ENCODE assay signal across 27 mouse cellular contexts in the genomic region with DNA sequence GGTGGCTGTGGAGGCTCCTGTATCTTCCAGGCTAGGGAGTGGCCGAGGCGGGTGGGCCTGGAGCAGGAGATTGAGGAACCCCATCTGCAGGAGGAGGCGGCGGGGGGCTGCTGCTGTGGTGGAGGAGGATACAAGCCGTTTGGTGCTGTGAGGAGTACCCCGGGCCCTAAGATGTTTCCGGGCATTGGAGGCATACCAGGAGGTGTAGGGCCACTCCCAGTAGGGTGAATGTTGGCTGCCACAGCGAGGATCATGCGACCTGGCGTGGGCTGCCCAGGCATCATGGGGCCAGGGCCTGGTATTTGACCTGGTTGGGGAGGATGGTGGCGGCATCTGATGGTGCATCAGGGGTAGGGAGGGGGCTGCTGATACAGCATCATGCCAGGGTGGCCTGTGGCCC.
A peak's percentile ranks its signal among the peaks of the same experiment; 100 is the strongest.
DNase-seq lines count a peak whose midpoint lies in the region; ATAC-seq and TF ChIP-seq lines count a peak whose summit lies in the region.
"Had no signal": no experiment of that assay in that cellular context is flagged by ENCODE, and none has a peak within 500 bp of the region (broad histone marks: within the 10 kb centered on the region; RNA-seq: fewer than 3 reads in every experiment).

No protein-coding gene starts in this region.

- H3K4me2 ChIP-seq in kidney, embryonic 16.5 days (replicated peaks; ENCODE audit: low read depth, low read length) = no peak overlapping the region
- no peak overlapping the region for H3K4me2 ChIP-seq in midbrain, embryonic 12.5 days (replicated peaks)
- H3K4me2 ChIP-seq in midbrain, postnatal 0 days (ENCODE audit: low read depth, low read length, poor library complexity, severe bottlenecking) = no peak overlapping the region
- no peak overlapping the region for H3K4me2 ChIP-seq in embryonic facial prominence, embryonic 12.5 days (replicated peaks)
- H3K4me2 ChIP-seq: forebrain, embryonic 12.5 days; heart, embryonic 13.5 days; hindbrain, embryonic 14.5 days had no signal

- no peaks in the 10 kb centered on the region for H3K27me3 ChIP-seq in kidney, embryonic 16.5 days (ENCODE audit: insufficient read depth, low read length)
- H3K27me3 ChIP-seq in midbrain, embryonic 12.5 days = no peaks in the 10 kb centered on the region
- no peaks in the 10 kb centered on the region for H3K27me3 ChIP-seq in midbrain, postnatal 0 days (ENCODE audit: insufficient read depth, low read length)
- H3K27me3 ChIP-seq in embryonic facial prominence, embryonic 12.5 days = no peaks in the 10 kb centered on the region
- H3K27me3 ChIP-seq: forebrain, embryonic 12.5 days; heart, embryonic 13.5 days had no signal

- no peak overlapping the region for H3K27ac ChIP-seq in kidney, embryonic 16.5 days (ENCODE audit: low read length)
- no peak overlapping the region for H3K27ac ChIP-seq in midbrain, embryonic 12.5 days (replicated peaks)
- no peak overlapping the region for H3K27ac ChIP-seq in midbrain, postnatal 0 days (ENCODE audit: low read depth, low read length)
- no peak overlapping the region for H3K27ac ChIP-seq in embryonic facial prominence, embryonic 12.5 days
- H3K27ac ChIP-seq: forebrain, embryonic 12.5 days; heart, adult 2 months; heart, embryonic 10.5 days; heart, embryonic 13.5 days; hindbrain, embryonic 14.5 days; hindbrain, postnatal 0 days had no signal

- no peaks in the 10 kb centered on the region for H3K4me1 ChIP-seq in kidney, embryonic 16.5 days (ENCODE audit: insufficient read depth, low read length)
- no peaks in the 10 kb centered on the region for H3K4me1 ChIP-seq in midbrain, embryonic 12.5 days
- no peaks in the 10 kb centered on the region for H3K4me1 ChIP-seq in midbrain, postnatal 0 days (ENCODE audit: insufficient read depth, low read length)
- H3K4me1 ChIP-seq in embryonic facial prominence, embryonic 12.5 days = no peaks in the 10 kb centered on the region
- H3K4me1 ChIP-seq: forebrain, embryonic 12.5 days; heart, embryonic 10.5 days; heart, embryonic 13.5 days had no signal

- ATAC-seq in kidney, embryonic 16.5 days (ENCODE audit: low FRiP score, low TSS enrichment) = 0 out of 2 replicates have a peak, but pooled peaks have one; percentile 12
- peak; percentile 52; the same call in 1 of the 2 replicates for ATAC-seq in midbrain, embryonic 12.5 days (ENCODE audit: low FRiP score, low read depth)
- no peak for ATAC-seq in midbrain, postnatal 0 days (ENCODE audit: low FRiP score)
- 0 out of 2 replicates have a peak, but pooled peaks have one; percentile 56 for ATAC-seq in embryonic facial prominence, embryonic 12.5 days (ENCODE audit: insufficient number of reproducible peaks, insufficient read depth, low FRiP score, low TSS enrichment)
- ATAC-seq in megakaryocyte, adult 5-6 weeks (ENCODE audit: poor library complexity, severe bottlenecking) = 0 out of 2 replicates have a peak, but pooled peaks have one; percentile 2
- ATAC-seq: activated CD4-positive, CD25-positive, alpha-beta regulatory T cell, adult 4 months; CD4-positive, CD25-positive, alpha-beta regulatory T cell, adult 4 months; forebrain, embryonic 16.5 days; hindbrain, postnatal 0 days; inflammation-experienced regulatory T-cells, adult 6 months had no signal

- H3K9ac ChIP-seq in kidney, embryonic 16.5 days (replicated peaks; ENCODE audit: low read length) = no peak overlapping the region
- H3K9ac ChIP-seq in midbrain, embryonic 12.5 days (replicated peaks) = no peak overlapping the region
- no peak overlapping the region for H3K9ac ChIP-seq in midbrain, postnatal 0 days (replicated peaks; ENCODE audit: low read length, poor library complexity, severe bottlenecking)
- no peak overlapping the region for H3K9ac ChIP-seq in embryonic facial prominence, embryonic 12.5 days
- H3K9ac ChIP-seq: forebrain, embryonic 12.5 days; heart, embryonic 13.5 days; hindbrain, embryonic 14.5 days had no signal

- H3K36me3 ChIP-seq in kidney, embryonic 16.5 days (ENCODE audit: insufficient read depth, low read length) = no peaks in the 10 kb centered on the region
- H3K36me3 ChIP-seq in midbrain, embryonic 12.5 days = no peaks in the 10 kb centered on the region
- no peaks in the 10 kb centered on the region for H3K36me3 ChIP-seq in midbrain, postnatal 0 days (ENCODE audit: insufficient read depth, low read length)
- no peaks in the 10 kb centered on the region for H3K36me3 ChIP-seq in embryonic facial prominence, embryonic 12.5 days
- H3K36me3 ChIP-seq: forebrain, embryonic 12.5 days; heart, embryonic 10.5 days; heart, embryonic 13.5 days had no signal

- WGBS in kidney, embryonic 16.5 days = 88% methylated on average over 11 of the region's 11 CpGs
- WGBS in midbrain, embryonic 12.5 days = 93% methylated on average over 11 of the region's 11 CpGs
- 94% methylated on average over 11 of the region's 11 CpGs for WGBS in midbrain, postnatal 0 days
- WGBS in embryonic facial prominence, embryonic 12.5 days = 96% methylated on average over 11 of the region's 11 CpGs

- no peak for TF ChIP-seq CTCF in midbrain, postnatal 0 days (IDR thresholded peaks at IDR 0.05)

- H3K4me3 ChIP-seq in kidney, embryonic 16.5 days (ENCODE audit: low read length) = no peak overlapping the region
- H3K4me3 ChIP-seq in midbrain, embryonic 12.5 days = no peak overlapping the region
- no peak overlapping the region for H3K4me3 ChIP-seq in midbrain, postnatal 0 days (ENCODE audit: low read depth, low read length)
- H3K4me3 ChIP-seq in embryonic facial prominence, embryonic 12.5 days = no peak overlapping the region
- H3K4me3 ChIP-seq: forebrain, embryonic 12.5 days; heart, adult 2 months; heart, embryonic 10.5 days; heart, embryonic 13.5 days had no signal

- no peaks in the 10 kb centered on the region for H3K9me3 ChIP-seq in kidney, embryonic 16.5 days (ENCODE audit: low read length)
- H3K9me3 ChIP-seq in midbrain, embryonic 12.5 days = no peaks in the 10 kb centered on the region
- no peaks in the 10 kb centered on the region for H3K9me3 ChIP-seq in midbrain, postnatal 0 days (ENCODE audit: low read length)
- no peaks in the 10 kb centered on the region for H3K9me3 ChIP-seq in embryonic facial prominence, embryonic 12.5 days
- H3K9me3 ChIP-seq: forebrain, embryonic 12.5 days; heart, embryonic 10.5 days; heart, embryonic 13.5 days had no signal

- no peak for DNase-seq in kidney, adult 9 months
- DNase-seq in midbrain, postnatal 0 days (ENCODE audit: low spot score) = no peak
- no peak for DNase-seq in lung, postnatal 4 days
- DNase-seq: adrenal gland, adult 8-10 months; adrenal gland, postnatal 25 days; cerebellum, adult 11-12 months; cerebellum, adult 8-10 months; cerebellum, postnatal 10 days; cerebellum, postnatal 36 days; gastrocnemius, postnatal 10 days; gastrocnemius, postnatal 36 days; heart, adult 2 months; heart, postnatal 14 days; heart, postnatal 4 days had no signal
